Mouse (Mus musculus) kidney, embryonic 14.5 days (tissue): ENCODE measurements around the gene Sfmbt2. TPM values are rescaled to one million over a fixed set of nuclear protein-coding genes. Genes with fewer than 3 reads are reported as not detected.
A peak's percentile ranks its signal among the peaks of the same experiment; 100 is the strongest.

Source experiments
- ATAC-seq: fragments of 200-750 bp; cut with Nextera tagmentation; 2 replicates; pipeline ENCODE4 v1.8.0; 2017; ENCODE audit warnings: moderate number of reproducible peaks, mild to moderate bottlenecking, moderate TSS enrichment, moderate library complexity; ENCODE audit not compliant: low FRiP score, low TSS enrichment
- H3K27ac ChIP-seq: fragments of 300-500 bp; sonication (generic); 2 replicates; pipeline ENCODE4 v1.5.1; 2014; ENCODE audit warnings: low read depth, mild to moderate bottlenecking, low read length, moderate library complexity, mixed read lengths
- H3K27me3 ChIP-seq: fragments of 300-500 bp; sonication (generic); 2 replicates; pipeline ENCODE4 v1.6.1; 2014; ENCODE audit warnings: mild to moderate bottlenecking, low read length; ENCODE audit not compliant: control insufficient read depth, insufficient read depth
- H3K36me3 ChIP-seq: fragments of 300-500 bp; sonication (generic); 2 replicates; pipeline ENCODE4 v1.6.1; 2014; ENCODE audit warnings: low read length, mixed read lengths; ENCODE audit not compliant: control insufficient read depth, insufficient read depth
- H3K4me1 ChIP-seq: fragments of 300-500 bp; sonication (generic); 2 replicates; pipeline ENCODE4 v1.6.1; 2014; ENCODE audit warnings: low read length, mixed read lengths; ENCODE audit not compliant: control insufficient read depth, insufficient read depth
- H3K4me2 ChIP-seq: fragments of 300-500 bp; sonication (generic); replicated peaks from 2 replicates; pipeline ENCODE4 v1.6.1; 2014; ENCODE audit warnings: low read depth, mild to moderate bottlenecking, low read length
- H3K4me3 ChIP-seq: fragments of 300-500 bp; sonication (generic); 2 replicates; pipeline ENCODE4 v1.5.1; 2014; ENCODE audit warnings: mild to moderate bottlenecking, low read length
- H3K9ac ChIP-seq: fragments of 300-500 bp; sonication (generic); 2 replicates; pipeline ENCODE4 v1.6.1; 2014; ENCODE audit warnings: low read depth, mild to moderate bottlenecking, low read length, moderate library complexity
- H3K9me3 ChIP-seq: fragments of 300-500 bp; sonication (generic); 2 replicates; pipeline ENCODE4 v1.6.1; 2016; ENCODE audit warnings: low read length; ENCODE audit not compliant: control insufficient read depth
- WGBS: fragments of 180-500 bp; shearing (Covaris S2); extraction: QIAGEN DNeasy Blood & Tissue Kit; methylation state at CpG from one replicate; pipeline ENCODE4 v1.1.7; 2014; 5-methylcytosine and 5-hydroxymethylcytosine counted together
- microRNA counts: library from miRNA; unstranded; fragments of <30 nt; microRNA quantifications from one replicate; lab custom pipeline; 2017
- microRNA-seq: library from miRNA; unstranded; fragments of <30 nt; microRNA quantifications from one replicate; pipeline ENCODE4, GENCODE M21; 2016
- polyA plus RNA-seq: library from polyadenylated mRNA; unstranded; fragments of >200 nt; fragmentation: Nextera tagmentation; extraction: Ambion mirVana; gene quantifications from 2 replicates; pipeline ENCODE4 v1.2.1, GENCODE M21; 2014

The Sfmbt2 gene
- polyA plus RNA-seq, 1 experiment from 2014 or later = 2.3 TPM

- Histone ChIP-seq H3K4me2 (no peak overlapping the region), H3K36me3 (no peaks in the 10 kb centered on the region), H3K27ac (no peak overlapping the region), H3K4me3 (no peak overlapping the region), H3K9me3 (no peaks in the 10 kb centered on the region), H3K9ac (no peak overlapping the region), H3K27me3 (no peaks in the 10 kb centered on the region), H3K4me1 (no peaks in the 10 kb centered on the region)
- ATAC-seq = peak; percentile 57; the same call in 1 of the 2 replicates
- 43% methylated on average over 2 of the region's 2 CpGs for WGBS
Observed at GRCm38 (mm10) chr2:10615500-10615899, 245.2 kb downstream of the Sfmbt2 start.

MicroRNAs within 50 kb of the gene (microRNA counts, 519-probe panel; counts per million panel counts)
- microRNA mmu-miR-297a+mmu-miR-466f+mmu-miR-669b (lab: Ali Mortazavi, UCI) (not detected), microRNA mmu-miR-297b-3p (lab: Ali Mortazavi, UCI) (not detected), microRNA mmu-miR-297b-5p (lab: Ali Mortazavi, UCI) (not detected), microRNA mmu-miR-297c (lab: Ali Mortazavi, UCI) (not detected), microRNA mmu-miR-466a-3p+mmu-miR-466b-3-3p (lab: Ali Mortazavi, UCI) (6,002 counts per million, percentile 62 among the panel's probes with 10 or more counts), microRNA mmu-miR-466a-5p+mmu-miR-466e-5p (lab: Ali Mortazavi, UCI) (not detected), microRNA mmu-miR-466c-5p (lab: Ali Mortazavi, UCI) (not detected), microRNA mmu-miR-466d-3p (lab: Ali Mortazavi, UCI) (not detected), microRNA mmu-miR-466d-5p (lab: Ali Mortazavi, UCI) (not detected), microRNA mmu-miR-466f-5p (lab: Ali Mortazavi, UCI) (not detected), microRNA mmu-miR-466g (lab: Ali Mortazavi, UCI) (3,665 counts per million, percentile 19 among the panel's probes with 10 or more counts), microRNA mmu-miR-466h (lab: Ali Mortazavi, UCI) (not detected), microRNA mmu-miR-466l (lab: Ali Mortazavi, UCI) (not detected), microRNA mmu-miR-467a (lab: Ali Mortazavi, UCI) (not detected), microRNA mmu-miR-467b (lab: Ali Mortazavi, UCI) (not detected), microRNA mmu-miR-467c (lab: Ali Mortazavi, UCI) (not detected), microRNA mmu-miR-467d (lab: Ali Mortazavi, UCI) (not detected), microRNA mmu-miR-467e (lab: Ali Mortazavi, UCI) (not detected), microRNA mmu-miR-669a (lab: Ali Mortazavi, UCI) (4,646 counts per million, percentile 32 among the panel's probes with 10 or more counts), microRNA mmu-miR-669e (lab: Ali Mortazavi, UCI) (not detected), microRNA mmu-miR-669f (lab: Ali Mortazavi, UCI) (4,343 counts per million, percentile 28 among the panel's probes with 10 or more counts), microRNA mmu-miR-669g (lab: Ali Mortazavi, UCI) (not detected), microRNA mmu-miR-669h-5p (lab: Ali Mortazavi, UCI) (not detected), microRNA mmu-miR-669i (lab: Ali Mortazavi, UCI) (not detected), microRNA mmu-miR-669j (lab: Ali Mortazavi, UCI) (not detected), microRNA mmu-miR-669m (lab: Ali Mortazavi, UCI) (not detected), microRNA mmu-miR-669o (lab: Ali Mortazavi, UCI) (not detected)

Small RNA genes lying within 50 kb of the gene (microRNA-seq; reads per million reads assigned to microRNA genes)
- gene Gm22051 (not detected), gene Gm22072 (not detected), gene Gm22091 (not detected), gene Gm22166 (not detected), gene Gm22239 (0.84 reads per million), gene Gm22626 (not detected), gene Gm22635 (not detected), gene Gm22677 (not detected), gene Gm22678 (not detected), gene Gm22775 (not detected), gene Gm22925 (not detected), gene Gm23108 (not detected), gene Gm23288 (not detected), gene Gm23542 (not detected), gene Gm23569 (not detected), gene Gm23571 (not detected), gene Gm23578 (not detected), gene Gm23651 (not detected), gene Gm23988 (not detected), gene Gm24028 (not detected), gene Gm24167 (not detected), gene Gm24315 (not detected), gene Gm24342 (not detected), gene Gm24488 (not detected), gene Gm24640 (not detected), gene Gm24673 (not detected), gene Gm24761 (not detected), gene Gm24806 (not detected), gene Gm25022 (not detected), gene Gm25158 (not detected), gene Gm25263 (not detected), gene Gm25285 (not detected), gene Gm25316 (not detected), gene Gm25451 (not detected), gene Gm25673 (not detected), gene Gm25680 (not detected), gene Gm25701 (not detected), gene Gm25753 (not detected), gene Gm25943 (not detected), gene Gm26060 (not detected), gene Gm26073 (not detected), gene Gm26092 (not detected), gene Gm26156 (not detected), gene Gm26229 (not detected), gene Gm26398 (not detected), gene Gm26426 (not detected), gene Gm26431 (not detected), gene Gm26491 (not detected), gene Mir297a-2 (6.3 reads per million, percentile 22 among the genes with 10 or more reads in this experiment), gene Mir297a-3 (not detected), gene Mir297a-4 (not detected), gene Mir297b (not detected), gene Mir297c (not detected), gene Mir466 (0.84 reads per million), gene Mir466b-1 (not detected), gene Mir466b-2 (not detected), gene Mir466b-3 (0.84 reads per million), gene Mir466b-4 (not detected), gene Mir466b-5 (not detected), gene Mir466b-6 (not detected), gene Mir466b-7 (not detected), gene Mir466b-8 (not detected), gene Mir466c-1 (not detected), gene Mir466c-2 (not detected), gene Mir466d (not detected), gene Mir466e (not detected), gene Mir466f-1 (not detected), gene Mir466f-2 (not detected), gene Mir466f-3 (not detected), gene Mir466g (not detected), gene Mir466h (2.3 reads per million, percentile 6 among the genes with 10 or more reads in this experiment), gene Mir466l (not detected), gene Mir466m (not detected), gene Mir466n (23.4 reads per million, percentile 36 among the genes with 10 or more reads in this experiment), gene Mir466o (not detected), gene Mir466p (not detected), gene Mir467a-1 (not detected), gene Mir467a-10 (not detected), gene Mir467a-2 (not detected), gene Mir467a-3 (not detected), gene Mir467a-4 (not detected), gene Mir467a-5 (not detected), gene Mir467a-6 (not detected), gene Mir467a-7 (not detected), gene Mir467a-8 (not detected), gene Mir467a-9 (not detected), gene Mir467b (1.7 reads per million), gene Mir467c (1,155 reads per million, percentile 78 among the genes with 10 or more reads in this experiment), gene Mir467d (1,751 reads per million, percentile 83 among the genes with 10 or more reads in this experiment), gene Mir467e (1,634 reads per million, percentile 82 among the genes with 10 or more reads in this experiment), gene Mir669a-1 (not detected), gene Mir669a-10 (not detected), gene Mir669a-11 (not detected), gene Mir669a-12 (not detected), gene Mir669a-2 (not detected), gene Mir669a-3 (not detected), gene Mir669a-4 (not detected), gene Mir669a-5 (not detected), gene Mir669a-6 (not detected), gene Mir669a-7 (not detected), gene Mir669a-8 (not detected), gene Mir669a-9 (not detected), gene Mir669b (not detected), gene Mir669c (173 reads per million, percentile 61 among the genes with 10 or more reads in this experiment), gene Mir669d (not detected), gene Mir669d-2 (not detected), gene Mir669e (25.2 reads per million, percentile 36 among the genes with 10 or more reads in this experiment), gene Mir669f (0.84 reads per million), gene Mir669g (not detected), gene Mir669h (8.0 reads per million, percentile 25 among the genes with 10 or more reads in this experiment), gene Mir669i (not detected), gene Mir669j (not detected), gene Mir669k (not detected), gene Mir669l (504 reads per million, percentile 73 among the genes with 10 or more reads in this experiment), gene Mir669m-1 (not detected), gene Mir669m-2 (not detected), gene Mir669o (501 reads per million, percentile 73 among the genes with 10 or more reads in this experiment), gene Mir669p-1 (not detected), gene Mir669p-2 (not detected)

Other genes with a start within 250 kb of the Sfmbt2 start
- 0.61 and 0.87 TPM in 2 replicates for gene Itih2, start 239.1 kb upstream of the Sfmbt2 start, polyA plus RNA-seq
- gene Itih5, start 216.9 kb upstream of the Sfmbt2 start, polyA plus RNA-seq = 2.5 and 3.9 TPM in 2 replicates